Mouse (Mus musculus) mature B cell (primary cell): ENCODE results near the gene Srgap1.
"Not testable (repeated sequence)": the region's sequence is repeated elsewhere in the genome, so short reads cannot be mapped to it uniquely, and the experiment has no call there.

ENCODE experiments used
- in situ Hi-C: fragments of 300-500 bp; cut with MboI; formaldehyde crosslinking; loops from 2 replicates; pipeline ENCODE4 v1.14.3; 2019

Gene Srgap1

GRCm38 (mm10) chr10:121820846-121821245 lies 226.3 kb downstream of the Srgap1 start:
- in situ Hi-C loops, result no loop called here

GRCm38 (mm10) chr10:121817983-121818382 lies 229.1 kb downstream of the Srgap1 start:
- in situ Hi-C loops, result no loop called here

- in situ Hi-C loops, result no loop called here
Measured at GRCm38 (mm10) chr10:121807771-121808170, 239.3 kb downstream of the Srgap1 start.

- in situ Hi-C loops, result no loop called here
Measured at GRCm38 (mm10) chr10:121806806-121807205, 240.3 kb downstream of the Srgap1 start.

- in situ Hi-C loops, result no loop called here
Measured at GRCm38 (mm10) chr10:121805933-121806341, 241.2 kb downstream of the Srgap1 start.

- in situ Hi-C loops, result no loop called here
Measured at GRCm38 (mm10) chr10:121804551-121804950, 242.6 kb downstream of the Srgap1 start.

GRCm38 (mm10) chr10:121800041-121800440 lies 247.1 kb downstream of the Srgap1 start:
- in situ Hi-C loops, result no loop called here

- in situ Hi-C loops, result no loop called here
Measured at GRCm38 (mm10) chr10:121796027-121796802, 250.9 kb downstream of the Srgap1 start.

GRCm38 (mm10) chr10:121794486-121794885 lies 252.6 kb downstream of the Srgap1 start:
- in situ Hi-C loops, result no loop called here

GRCm38 (mm10) chr10:121792661-121793060 lies 254.5 kb downstream of the Srgap1 start:
- in situ Hi-C loops, result no loop called here

- in situ Hi-C loops, result no loop called here
Measured at GRCm38 (mm10) chr10:121790078-121790477, 257.0 kb downstream of the Srgap1 start.

- in situ Hi-C loops, result no loop called here
Measured at GRCm38 (mm10) chr10:121788536-121788935, 258.6 kb downstream of the Srgap1 start.

GRCm38 (mm10) chr10:121781159-121781558 lies 266.0 kb downstream of the Srgap1 start:
- in situ Hi-C loops, result no loop called here

GRCm38 (mm10) chr10:121775990-121776389 lies 271.1 kb downstream of the Srgap1 start:
- in situ Hi-C loops, result no loop called here

- in situ Hi-C loops, result no loop called here
Measured at GRCm38 (mm10) chr10:121773813-121774212, 273.3 kb downstream of the Srgap1 start.

- in situ Hi-C loops, result no loop called here
Measured at GRCm38 (mm10) chr10:121770624-121771577, 276.2 kb downstream of the Srgap1 start.

- in situ Hi-C loops, result no loop called here
Measured at GRCm38 (mm10) chr10:121769711-121770110, 277.4 kb downstream of the Srgap1 start.

GRCm38 (mm10) chr10:121767295-121767694 lies 279.8 kb downstream of the Srgap1 start:
- in situ Hi-C loops, result not testable (repeated sequence)

GRCm38 (mm10) chr10:121765174-121766057 lies 281.7 kb downstream of the Srgap1 start:
- in situ Hi-C loops, result no loop called here

- in situ Hi-C loops, result no loop called here
Measured at GRCm38 (mm10) chr10:121764469-121765173, 282.5 kb downstream of the Srgap1 start.

GRCm38 (mm10) chr10:121763191-121763590 lies 283.9 kb downstream of the Srgap1 start:
- in situ Hi-C loops, result no loop called here
